Mouse (Mus musculus) embryonic stem cell, embryonic (primary cell): Measurements from ENCODE around the gene Fstl4.

Experiments used
- CTCF ChIA-PET, 4 experiments: fragments of 300-600 bp in 2 of 4; fragments of 350-600 bp in 2 of 4; sonication (Branson Sonifier 250); formaldehyde crosslinking; loops; one replicate each; lab custom pipeline; 2022; ENCODE audit warnings: inconsistent platforms in 2 of 4; lab: Charles Lee
- POLR2A ChIA-PET, 4 experiments: fragments of 300-600 bp in 2 of 4; fragments of 350-600 bp in 2 of 4; sonication (Branson Sonifier 250); formaldehyde crosslinking; loops; one replicate each; lab custom pipeline; 2022; ENCODE audit warnings: antibody characterized with exemption in 4 of 4, inconsistent platforms in 1 of 4; lab: Charles Lee

Gene Fstl4

GRCm38 (mm10) chr11:52753261-52753660 lies 11.2 kb upstream of the Fstl4 start:
- CTCF ChIA-PET = interaction anchor here in 2 of 4 experiments (1.0 to 1.4 kb wide), 2 partner anchors 161 to 231 kb away, joined by 3 read pairs; no protein-coding TSS in a partner anchor
- POLR2A ChIA-PET = no interaction called here

- POLR2A ChIA-PET = no interaction called here
- CTCF ChIA-PET = interaction anchor here (0.6 to 1.9 kb wide), 8 partner anchors 19 to 465 kb away, joined by 3 to 9 read pairs (median 4); no protein-coding TSS in a partner anchor
Observed at GRCm38 (mm10) chr11:52761800-52762199, 2.6 kb upstream of the Fstl4 start.

- ChIA-PET CTCF (interaction anchor here (0.5 to 2.1 kb wide), 18 partner anchors 10 to 369 kb away, joined by 3 to 10 read pairs (median 3); partner anchors contain the start of gene 9530068E07Rik (in 1 of the 4)), POLR2A (interaction anchor here in 2 of 4 experiments (1.0 to 1.3 kb wide), 4 partner anchors 26 to 490 kb away, joined by 3 to 5 read pairs (median 3); no protein-coding TSS in a partner anchor)
Observed at GRCm38 (mm10) chr11:52764894-52765677, 652 bp downstream of the Fstl4 start.

- ChIA-PET CTCF (interaction anchor here (0.5 to 2.1 kb wide), 22 partner anchors 10 to 381 kb away, joined by 3 to 11 read pairs (median 3); partner anchors contain the start of gene 9530068E07Rik (in 1 of the 4)), POLR2A (no interaction called here)
Observed at GRCm38 (mm10) chr11:52765678-52766254, 1.3 kb downstream of the Fstl4 start.

- CTCF ChIA-PET = no interaction called here
- POLR2A ChIA-PET = no interaction called here
Observed at GRCm38 (mm10) chr11:52767921-52768320, 3.5 kb downstream of the Fstl4 start.

GRCm38 (mm10) chr11:52773073-52773472 lies 8.6 kb downstream of the Fstl4 start:
- POLR2A ChIA-PET = no interaction called here
- CTCF ChIA-PET = no interaction called here

GRCm38 (mm10) chr11:52775291-52775690 lies 10.9 kb downstream of the Fstl4 start:
- POLR2A ChIA-PET = no interaction called here
- CTCF ChIA-PET = interaction anchor here in 3 of 4 experiments (0.6 to 1.5 kb wide), 3 partner anchors 8 to 62 kb away, joined by 3 to 4 read pairs (median 3); no protein-coding TSS in a partner anchor

GRCm38 (mm10) chr11:52782426-52782825 lies 18.0 kb downstream of the Fstl4 start:
- CTCF ChIA-PET = interaction anchor here in 3 of 4 experiments (0.6 to 1.1 kb wide), 3 partner anchors 16 to 887 kb away, joined by 3 to 4 read pairs (median 4); no protein-coding TSS in a partner anchor
- POLR2A ChIA-PET = no interaction called here

- POLR2A ChIA-PET = no interaction called here
- CTCF ChIA-PET = no interaction called here
Observed at GRCm38 (mm10) chr11:52794331-52794730, 29.9 kb downstream of the Fstl4 start.

GRCm38 (mm10) chr11:52809542-52809941 lies 45.1 kb downstream of the Fstl4 start:
- ChIA-PET CTCF (no interaction called here), POLR2A (no interaction called here)

GRCm38 (mm10) chr11:52816004-52816403 lies 51.6 kb downstream of the Fstl4 start:
- ChIA-PET POLR2A (no interaction called here), CTCF (no interaction called here)

- ChIA-PET POLR2A (interaction anchor here in 3 of 4 experiments (0.6 to 0.9 kb wide), 5 partner anchors 28 to 1293 kb away, joined by 3 to 9 read pairs (median 5); no protein-coding TSS in a partner anchor), CTCF (interaction anchor here in 2 of 4 experiments (0.6 kb wide), 2 partner anchors 165 to 173 kb away, joined by 4 to 5 read pairs; no protein-coding TSS in a partner anchor)
Observed at GRCm38 (mm10) chr11:52820336-52820905, 56.0 kb downstream of the Fstl4 start.

- ChIA-PET CTCF (interaction anchor here in 1 of 4 experiments (0.7 kb wide), 1 partner anchor 389 kb away, joined by 3 read pairs; no protein-coding TSS in a partner anchor), POLR2A (no interaction called here)
Observed at GRCm38 (mm10) chr11:52826591-52826990, 62.2 kb downstream of the Fstl4 start.

GRCm38 (mm10) chr11:52831631-52832310 lies 67.3 kb downstream of the Fstl4 start:
- POLR2A ChIA-PET = no interaction called here

GRCm38 (mm10) chr11:52832311-52832675 lies 67.9 kb downstream of the Fstl4 start:
- ChIA-PET CTCF (no interaction called here), POLR2A (no interaction called here)

More at GRCm38 (mm10) chr11:52831631-52832310, 67.3 kb downstream of the Fstl4 start:
- CTCF ChIA-PET = no interaction called here

GRCm38 (mm10) chr11:52848691-52849090 lies 84.3 kb downstream of the Fstl4 start:
- POLR2A ChIA-PET = interaction anchor here in 2 of 4 experiments (1.0 to 1.2 kb wide), 3 partner anchors 8 to 266 kb away, joined by 3 to 4 read pairs (median 3); no protein-coding TSS in a partner anchor

GRCm38 (mm10) chr11:52850071-52850470 lies 85.6 kb downstream of the Fstl4 start:
- CTCF ChIA-PET = interaction anchor here in 2 of 4 experiments (0.5 to 0.7 kb wide), 2 partner anchors 81 to 286 kb away, joined by 3 to 8 read pairs; no protein-coding TSS in a partner anchor
- POLR2A ChIA-PET = no interaction called here

More at GRCm38 (mm10) chr11:52848691-52849090, 84.3 kb downstream of the Fstl4 start:
- CTCF ChIA-PET = no interaction called here

GRCm38 (mm10) chr11:52872846-52873512 lies 108.5 kb downstream of the Fstl4 start:
- ChIA-PET CTCF (interaction anchor here in 3 of 4 experiments (0.5 to 1.2 kb wide), 6 partner anchors 159 to 452 kb away, joined by 3 to 5 read pairs (median 4); no protein-coding TSS in a partner anchor), POLR2A (interaction anchor here in 1 of 4 experiments (0.5 kb wide), 1 partner anchor 449 kb away, joined by 6 read pairs; no protein-coding TSS in a partner anchor)
